Comparison of ENCODE assay signal across 10 mouse cellular contexts in the genomic region with DNA sequence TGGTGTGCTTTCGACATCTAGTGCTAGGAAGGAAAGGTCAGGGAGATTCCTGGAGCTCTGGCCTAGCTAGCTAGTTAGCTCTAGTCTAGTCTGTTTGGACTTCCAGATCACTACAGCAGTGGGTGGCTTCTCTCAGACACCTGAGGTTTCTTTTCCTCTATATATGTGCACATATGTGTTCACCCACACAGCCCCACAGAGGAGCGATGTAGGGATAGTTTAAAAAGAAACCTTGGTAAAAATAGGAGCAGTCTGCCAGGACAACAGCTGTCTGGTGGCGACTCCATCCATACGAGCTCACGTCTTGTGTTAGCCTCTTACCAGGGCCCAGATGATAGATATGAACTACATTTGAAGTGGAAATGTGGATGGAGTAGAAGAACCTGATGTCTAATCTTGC.
"Had no signal": no experiment of that assay in that cellular context is flagged by ENCODE, and none has a peak within 500 bp of the region (broad histone marks: within the 10 kb centered on the region; RNA-seq: fewer than 3 reads in every experiment).

No protein-coding gene starts in this region.

- H3K4me2 ChIP-seq: limb, embryonic 15.5 days; liver, embryonic 13.5 days; midbrain, embryonic 12.5 days; stomach, embryonic 15.5 days had no signal

- DNase-seq: kidney, adult 8-10 months; kidney, postnatal 25 days; liver, embryonic 13.5 days; lung, adult 18-20 months had no signal

- ATAC-seq: intestine, postnatal 0 days; midbrain, embryonic 16.5 days had no signal

- H3K9ac ChIP-seq: limb, embryonic 15.5 days; liver, embryonic 13.5 days; midbrain, embryonic 12.5 days; stomach, embryonic 15.5 days had no signal

- H3K4me3 ChIP-seq: left cerebral cortex, adult 2 months; limb, embryonic 15.5 days; liver, embryonic 13.5 days; midbrain, embryonic 12.5 days; stomach, embryonic 15.5 days had no signal

- H3K4me1 ChIP-seq: liver, embryonic 13.5 days; midbrain, embryonic 12.5 days; stomach, embryonic 15.5 days had no signal

- H3K27me3 ChIP-seq: limb, embryonic 15.5 days; liver, embryonic 13.5 days; midbrain, embryonic 12.5 days; stomach, embryonic 15.5 days had no signal

- H3K27ac ChIP-seq: left cerebral cortex, adult 2 months; limb, embryonic 15.5 days; liver, embryonic 13.5 days; midbrain, embryonic 12.5 days; stomach, embryonic 15.5 days had no signal

- H3K9me3 ChIP-seq: limb, embryonic 15.5 days; liver, embryonic 13.5 days; midbrain, embryonic 12.5 days; stomach, embryonic 15.5 days had no signal

- H3K36me3 ChIP-seq: liver, embryonic 13.5 days; midbrain, embryonic 12.5 days; stomach, embryonic 15.5 days had no signal
